Mouse (Mus musculus) liver, embryonic 11.5 days (tissue): ENCODE measurements around the gene Cxcl13. TPM values are rescaled to one million over a fixed set of nuclear protein-coding genes. Genes with fewer than 3 reads are reported as not detected.

Experiments used
- ATAC-seq: fragments of 200-750 bp; cut with Nextera tagmentation; replicated peaks from 2 replicates; pipeline ENCODE4 v1.8.0; 2017; ENCODE audit warnings: moderate number of reproducible peaks, mild to moderate bottlenecking, moderate TSS enrichment, moderate library complexity; ENCODE audit not compliant: low FRiP score
- DNase-seq: peaks from one replicate; pipeline ENCODE4 v3.0.0-alpha.2; 2017; ENCODE audit warnings: low spot score
- H3K27ac ChIP-seq: fragments of 300-500 bp; sonication (generic); 2 replicates; pipeline ENCODE4 v1.5.1; 2014; ENCODE audit warnings: mild to moderate bottlenecking, low read depth, low read length, control low read depth
- H3K27me3 ChIP-seq: fragments of 300-500 bp; sonication (generic); replicated peaks from 2 replicates; pipeline ENCODE4 v1.6.1; 2014; ENCODE audit warnings: low read length, mixed read lengths; ENCODE audit not compliant: control insufficient read depth, insufficient read depth
- H3K36me3 ChIP-seq: fragments of 300-500 bp; sonication (generic); 2 replicates; pipeline ENCODE4 v1.6.1; 2014; ENCODE audit warnings: mild to moderate bottlenecking, low read length, moderate library complexity, mixed read lengths; ENCODE audit not compliant: control insufficient read depth, insufficient read depth
- H3K4me1 ChIP-seq: fragments of 300-500 bp; sonication (generic); replicated peaks from 2 replicates; pipeline ENCODE4 v1.6.1; 2014; ENCODE audit warnings: low read length, mixed read lengths; ENCODE audit not compliant: control insufficient read depth, insufficient read depth
- H3K4me2 ChIP-seq: fragments of 300-500 bp; sonication (generic); 2 replicates; pipeline ENCODE4 v1.6.1; 2014; ENCODE audit warnings: mild to moderate bottlenecking, control low read depth, moderate library complexity
- H3K4me3 ChIP-seq: fragments of 300-500 bp; sonication (generic); 2 replicates; pipeline ENCODE4 v1.5.1; 2014; ENCODE audit warnings: low read depth, low read length, control low read depth
- H3K9ac ChIP-seq: fragments of 300-500 bp; sonication (generic); 2 replicates; pipeline ENCODE4 v1.6.1; 2014; ENCODE audit warnings: low read depth, low read length, control low read depth
- H3K9me3 ChIP-seq: fragments of 300-500 bp; sonication (generic); 2 replicates; pipeline ENCODE4 v1.6.1; 2016; ENCODE audit warnings: low read length, inconsistent platforms, mixed read lengths; ENCODE audit not compliant: control insufficient read depth
- WGBS: fragments of 180-500 bp; shearing (Covaris S2); extraction: QIAGEN DNeasy Blood & Tissue Kit; methylation state at CpG from one replicate; pipeline ENCODE4 v1.1.7; 2014; 5-methylcytosine and 5-hydroxymethylcytosine counted together
- polyA plus RNA-seq: library from polyadenylated mRNA; unstranded; fragments of >200 nt; fragmentation: Nextera tagmentation; extraction: Ambion mirVana; gene quantifications from 2 replicates; pipeline ENCODE4 v1.2.1, GENCODE M21; 2014

Cxcl13 gene
- polyA plus RNA-seq, 1 experiment from 2014 or later = 1.8 TPM

DNA sequence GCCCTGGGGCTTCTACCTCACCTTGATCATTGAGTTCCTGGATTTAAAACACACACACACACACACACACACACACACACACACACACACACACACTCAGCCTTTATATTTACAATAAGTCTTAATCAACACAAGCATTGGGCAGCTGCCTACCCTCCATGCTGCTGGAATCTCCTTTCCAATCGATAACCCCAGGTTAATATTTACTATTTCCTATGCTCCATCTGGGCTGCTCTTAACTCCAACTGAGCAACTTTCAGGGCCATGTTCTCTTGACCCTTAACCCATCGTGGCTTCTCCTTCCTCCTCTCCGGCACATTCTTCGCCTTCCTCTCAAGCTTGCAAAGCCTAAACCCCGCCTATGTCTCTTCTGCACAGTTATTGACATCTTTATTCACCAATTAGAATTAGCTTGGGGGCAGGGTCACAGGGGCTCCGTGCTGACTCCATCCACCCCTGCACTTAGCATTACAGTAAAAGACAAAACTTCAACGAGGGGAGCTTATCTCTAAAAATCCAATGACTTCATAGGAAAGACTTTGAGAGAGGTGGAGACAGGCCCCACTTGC is 51.6 kb downstream of the Cxcl13 start:
- ATAC-seq (peak; percentile 53), DNase-seq (no peak)
- Histone ChIP-seq H3K4me1 (no peaks in the 10 kb centered on the region), H3K9ac (no peak overlapping the region), H3K27ac (no peak overlapping the region), H3K4me3 (no peak overlapping the region), H3K4me2 (no peak overlapping the region), H3K27me3 (no peaks in the 10 kb centered on the region), H3K36me3 (no peaks in the 10 kb centered on the region), H3K9me3 (no peaks in the 10 kb centered on the region)
- WGBS = 58% methylated on average over 7 of the region's 7 CpGs

DNA sequence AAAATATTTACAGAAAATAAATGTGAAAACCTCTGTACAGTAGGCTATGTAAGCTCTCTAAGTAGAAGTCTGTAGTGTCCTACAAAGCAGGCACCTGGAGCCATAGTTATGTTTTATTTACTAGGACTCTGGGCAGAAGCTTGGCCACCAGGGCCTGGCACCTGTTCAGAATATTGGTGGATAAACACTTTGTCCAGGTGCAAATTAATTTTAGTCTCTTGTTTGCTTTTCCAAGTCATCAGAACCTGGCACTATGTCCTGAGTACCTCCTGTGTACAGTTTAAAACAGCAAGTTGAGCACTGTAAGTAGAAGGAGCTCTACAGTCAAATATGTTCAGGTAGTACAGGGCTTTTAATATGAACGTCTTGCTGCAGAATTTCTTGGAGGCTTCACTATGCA is 52.3 kb downstream of the Cxcl13 start:
- H3K4me2 ChIP-seq = no peak overlapping the region
- ATAC-seq (no peak), DNase-seq (no peak)
- no peak overlapping the region for H3K9ac ChIP-seq
- no peak overlapping the region for H3K27ac ChIP-seq
- H3K36me3 ChIP-seq = no peaks in the 10 kb centered on the region
- no peaks in the 10 kb centered on the region for H3K27me3 ChIP-seq
- WGBS = 63% methylated on average over 1 of the region's 1 CpGs
- H3K4me1 ChIP-seq = no peaks in the 10 kb centered on the region
- no peaks in the 10 kb centered on the region for H3K9me3 ChIP-seq
- H3K4me3 ChIP-seq = no peak overlapping the region

Other genes with a start within 250 kb of the Cxcl13 start
- not detected in 2 replicates for gene Gm7978, start 220.8 kb upstream of the Cxcl13 start, polyA plus RNA-seq
- not detected in 2 replicates for gene Gm7982, start 214.9 kb upstream of the Cxcl13 start, polyA plus RNA-seq
- gene E330014E10Rik, start 181.0 kb upstream of the Cxcl13 start, polyA plus RNA-seq = not detected in 2 replicates
- 9.6 and 11.5 TPM in 2 replicates for gene Cnot6l, start 207.2 kb downstream of the Cxcl13 start, polyA plus RNA-seq